Mouse (Mus musculus) neural tube, embryonic 15.5 days (tissue): Measurements from ENCODE around the gene Ube2q1. TPM values are rescaled to one million over a fixed set of nuclear protein-coding genes. Genes with fewer than 3 reads are reported as not detected.

Source experiments
- ATAC-seq: fragments of 200-750 bp; cut with Nextera tagmentation; 2 replicates; pipeline ENCODE4 v1.8.0; 2017; ENCODE audit warnings: mild to moderate bottlenecking, moderate TSS enrichment, moderate library complexity; ENCODE audit not compliant: low FRiP score
- H3K27ac ChIP-seq: fragments of 300-500 bp; sonication (generic); replicated peaks from 2 replicates; pipeline ENCODE4 v1.5.1; 2015; ENCODE audit warnings: mild to moderate bottlenecking, inconsistent platforms
- H3K27me3 ChIP-seq: fragments of 300-500 bp; sonication (generic); replicated peaks from 2 replicates; pipeline ENCODE4 v1.6.1; 2015; ENCODE audit warnings: inconsistent platforms
- H3K36me3 ChIP-seq: fragments of 300-500 bp; sonication (generic); 2 replicates; pipeline ENCODE4 v1.6.1; 2015; ENCODE audit warnings: inconsistent platforms
- H3K4me1 ChIP-seq: fragments of 300-500 bp; sonication (generic); 2 replicates; pipeline ENCODE4 v1.6.1; 2015; ENCODE audit warnings: inconsistent platforms
- H3K4me2 ChIP-seq: fragments of 300-500 bp; sonication (generic); 2 replicates; pipeline ENCODE4 v1.6.1; 2015; ENCODE audit warnings: inconsistent platforms, mild to moderate bottlenecking, moderate library complexity
- H3K4me3 ChIP-seq: fragments of 300-500 bp; sonication (generic); replicated peaks from 2 replicates; pipeline ENCODE4 v1.5.1; 2015; ENCODE audit warnings: mild to moderate bottlenecking, inconsistent platforms
- H3K9ac ChIP-seq: fragments of 300-500 bp; sonication (generic); replicated peaks from 2 replicates; pipeline ENCODE4 v1.6.1; 2015; ENCODE audit warnings: mild to moderate bottlenecking, inconsistent platforms
- H3K9me3 ChIP-seq: fragments of 300-500 bp; sonication (generic); replicated peaks from 2 replicates; pipeline ENCODE4 v1.6.1; 2016; ENCODE audit warnings: inconsistent platforms
- whole genome bisulfite sequencing: fragments of 180-500 bp; shearing (Covaris S2); methylation state at CpG from one replicate; pipeline ENCODE4 v1.1.7; 2015; ENCODE audit warnings: mixed read lengths; 5-methylcytosine and 5-hydroxymethylcytosine counted together
- polyA plus RNA-seq: library from polyadenylated mRNA; unstranded; fragments of >200 nt; fragmentation: Nextera tagmentation; extraction: Ambion mirVana; gene quantifications from 2 replicates; pipeline ENCODE4 v1.2.1, GENCODE M21; 2015

Ube2q1 gene
- polyA plus RNA-seq, 1 experiment from 2014 or later, result 10.8 TPM

GRCm38 (mm10) chr3:89807881-89808280 is 34.5 kb downstream of the Ube2q1 start:
- no peak for ATAC-seq
- no peak overlapping the region for H3K27ac ChIP-seq
- no peak overlapping the region for H3K4me2 ChIP-seq
- H3K4me3 ChIP-seq, result no peak overlapping the region
- H3K36me3 ChIP-seq, result no peaks in the 10 kb centered on the region
- H3K9ac ChIP-seq, result no peak overlapping the region
- H3K4me1 ChIP-seq, result no peaks in the 10 kb centered on the region
- no peaks in the 10 kb centered on the region for H3K27me3 ChIP-seq
- WGBS, result 87% methylated on average over 5 of the region's 5 CpGs
- peaks cover 3% of the 10 kb centered on the region; the same call in 1 of the 2 replicates for H3K9me3 ChIP-seq

DNA sequence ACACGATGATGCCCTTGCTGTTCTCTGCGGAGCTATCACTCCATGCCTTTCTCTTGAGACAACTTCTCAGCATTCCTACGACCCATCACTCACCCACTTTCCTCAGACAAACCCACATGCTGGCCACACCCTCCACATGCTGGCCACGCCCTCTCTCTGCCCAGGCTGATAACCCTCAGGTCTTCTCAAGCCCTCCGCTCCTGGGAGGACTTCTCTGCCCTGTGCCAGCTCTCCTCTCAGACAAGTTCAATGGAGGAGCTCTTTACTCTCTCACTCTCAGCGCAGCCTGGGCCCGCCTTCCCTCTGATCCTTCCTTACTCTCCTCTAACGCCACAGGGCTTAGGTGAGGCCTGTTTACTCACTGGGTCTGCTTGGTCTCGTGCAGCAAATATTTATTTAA is 35.2 kb downstream of the Ube2q1 start:
- Histone ChIP-seq H3K4me3 (no peak overlapping the region), H3K27me3 (no peaks in the 10 kb centered on the region), H3K9me3 (peaks cover 3% of the 10 kb centered on the region; the same call in 1 of the 2 replicates), H3K27ac (no peak overlapping the region), H3K36me3 (no peaks in the 10 kb centered on the region), H3K9ac (no peak overlapping the region), H3K4me1 (no peaks in the 10 kb centered on the region), H3K4me2 (no peak overlapping the region)
- 55% methylated on average over 9 of the region's 9 CpGs for WGBS
- ATAC-seq, result no peak

DNA sequence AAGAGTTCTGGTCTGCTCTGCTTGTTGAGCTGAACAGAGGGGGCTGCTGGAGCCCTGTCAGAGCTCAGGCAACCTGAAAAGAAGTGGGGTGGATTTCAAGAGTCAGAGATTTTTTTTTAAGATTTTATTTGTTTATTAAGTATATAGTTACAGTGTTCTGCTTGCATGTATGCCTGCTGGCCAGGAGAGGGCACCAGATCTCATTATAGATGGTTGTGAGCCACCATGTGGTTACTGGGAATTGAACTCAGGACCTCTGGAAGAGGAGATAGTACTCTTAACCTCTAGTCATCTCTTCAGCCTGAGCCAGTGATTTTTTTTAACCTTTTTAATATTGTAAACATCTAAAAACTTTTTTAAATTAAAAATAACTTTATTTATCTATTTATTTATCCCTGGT is 37.4 kb downstream of the Ube2q1 start:
- no peak overlapping the region for H3K9ac ChIP-seq
- no peak overlapping the region for H3K4me3 ChIP-seq
- H3K9me3 ChIP-seq, result peaks cover 3% of the 10 kb centered on the region; the same call in 1 of the 2 replicates
- no peaks in the 10 kb centered on the region for H3K36me3 ChIP-seq
- H3K27ac ChIP-seq, result no peak overlapping the region
- H3K4me1 ChIP-seq, result no peaks in the 10 kb centered on the region
- no peak for ATAC-seq
- H3K4me2 ChIP-seq, result no peak overlapping the region
- H3K27me3 ChIP-seq, result no peaks in the 10 kb centered on the region

DNA sequence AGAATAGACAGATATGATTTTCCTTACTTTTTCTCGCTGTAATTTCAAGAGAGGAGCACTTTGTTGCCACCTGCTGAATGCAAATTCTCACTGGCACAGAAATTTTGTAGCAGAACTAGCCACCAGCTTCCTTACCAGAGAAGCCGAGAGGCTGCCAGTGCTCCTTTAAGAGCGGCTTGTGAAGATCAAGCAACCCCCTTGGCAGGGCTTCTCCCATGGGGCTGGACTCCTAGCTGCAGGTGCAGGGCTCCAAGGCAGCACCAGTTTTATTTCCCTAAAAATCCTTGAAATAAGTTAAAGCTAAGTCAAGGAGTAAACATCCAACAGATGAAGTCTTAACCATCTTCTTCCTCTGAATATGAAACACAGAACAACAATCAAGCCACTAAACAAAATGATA is 38.8 kb downstream of the Ube2q1 start:
- Histone ChIP-seq H3K9ac (no peak overlapping the region), H3K4me2 (no peak overlapping the region), H3K9me3 (peaks cover 3% of the 10 kb centered on the region; the same call in 1 of the 2 replicates), H3K27me3 (no peaks in the 10 kb centered on the region), H3K4me3 (no peak overlapping the region), H3K27ac (no peak overlapping the region), H3K36me3 (no peaks in the 10 kb centered on the region), H3K4me1 (no peaks in the 10 kb centered on the region)
- WGBS, result 75% methylated on average over 3 of the region's 3 CpGs
- ATAC-seq, result no peak

GRCm38 (mm10) chr3:89814051-89814450 is 40.6 kb downstream of the Ube2q1 start:
- Histone ChIP-seq H3K4me1 (no peaks in the 10 kb centered on the region), H3K27me3 (no peaks in the 10 kb centered on the region), H3K9ac (no peak overlapping the region), H3K4me3 (no peak overlapping the region), H3K36me3 (no peaks in the 10 kb centered on the region), H3K9me3 (peaks cover 3% of the 10 kb centered on the region; the same call in 1 of the 2 replicates), H3K27ac (no peak overlapping the region), H3K4me2 (no peak overlapping the region)
- ATAC-seq, result no peak
- WGBS, result 87% methylated on average over 7 of the region's 7 CpGs

DNA sequence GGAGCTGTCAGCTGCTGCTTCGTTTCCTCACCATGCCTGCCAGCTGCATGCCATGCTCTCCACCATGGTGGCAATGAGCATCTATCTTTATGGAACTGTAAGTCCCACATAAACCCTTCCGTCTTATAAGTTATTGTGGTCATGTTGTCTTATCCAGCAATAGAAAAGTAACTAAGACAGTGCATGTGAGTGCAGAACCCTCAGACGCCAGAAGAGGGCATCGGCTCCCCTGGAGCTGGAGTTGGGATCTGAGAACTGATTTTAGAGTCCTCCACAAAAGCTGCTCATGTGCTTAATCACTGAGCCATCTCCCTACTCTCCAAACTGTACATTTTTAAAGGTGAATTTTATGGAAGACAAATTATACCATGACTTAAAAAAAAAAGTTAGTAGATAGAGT is 43.6 kb downstream of the Ube2q1 start:
- H3K9me3 ChIP-seq, result no peaks in the 10 kb centered on the region
- ATAC-seq, result no peak
- no peak overlapping the region for H3K4me2 ChIP-seq
- H3K4me1 ChIP-seq, result no peaks in the 10 kb centered on the region
- no peaks in the 10 kb centered on the region for H3K36me3 ChIP-seq
- WGBS, result 69% methylated on average over 4 of the region's 4 CpGs
- no peak overlapping the region for H3K4me3 ChIP-seq
- no peaks in the 10 kb centered on the region for H3K27me3 ChIP-seq
- H3K27ac ChIP-seq, result no peak overlapping the region
- H3K9ac ChIP-seq, result no peak overlapping the region

DNA sequence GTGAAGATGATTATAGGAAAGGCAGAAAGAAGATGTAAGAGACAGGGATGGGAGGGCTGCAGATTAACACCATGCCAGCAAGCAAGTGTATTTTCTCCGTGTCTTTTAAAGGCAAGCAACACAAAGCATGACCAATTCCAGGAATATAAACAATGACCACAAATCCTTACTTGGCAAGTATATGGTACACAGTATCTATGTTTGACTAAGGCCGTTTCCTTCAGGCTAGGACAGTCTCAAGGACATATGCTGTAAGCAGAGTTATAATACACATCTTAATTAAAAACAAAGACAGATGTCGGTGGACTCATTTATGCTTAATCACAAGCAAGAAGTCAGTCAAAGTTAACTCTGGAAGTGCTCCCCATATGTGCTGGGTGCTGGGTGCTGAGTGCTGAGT is 45.2 kb downstream of the Ube2q1 start:
- H3K4me3 ChIP-seq, result no peak overlapping the region
- ATAC-seq, result no peak
- H3K9me3 ChIP-seq, result no peaks in the 10 kb centered on the region
- H3K36me3 ChIP-seq, result no peaks in the 10 kb centered on the region
- no peaks in the 10 kb centered on the region for H3K27me3 ChIP-seq
- WGBS, result 81% methylated on average over 3 of the region's 3 CpGs
- H3K9ac ChIP-seq, result no peak overlapping the region
- no peak overlapping the region for H3K4me2 ChIP-seq
- H3K27ac ChIP-seq, result no peak overlapping the region
- no peaks in the 10 kb centered on the region for H3K4me1 ChIP-seq

DNA sequence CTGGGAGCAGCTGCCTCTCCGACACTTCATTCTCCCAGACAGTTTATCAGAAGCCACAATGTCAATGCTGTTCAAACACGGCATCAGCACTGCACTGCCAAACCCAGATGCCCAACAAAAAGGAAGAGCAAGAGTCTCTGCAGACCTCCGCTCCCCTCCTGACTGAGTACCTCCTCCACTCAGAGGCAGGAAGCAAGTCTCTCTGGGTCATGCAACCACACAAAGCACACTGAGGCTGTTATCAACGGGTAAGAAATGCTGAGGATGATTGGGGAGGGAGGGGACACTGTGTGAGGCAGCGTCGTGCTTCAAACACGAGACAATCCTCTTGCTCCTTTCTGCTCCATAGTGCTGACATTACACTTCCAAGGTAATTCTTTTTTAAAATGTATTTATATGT is 46.5 kb downstream of the Ube2q1 start:
- H3K36me3 ChIP-seq, result no peaks in the 10 kb centered on the region
- 79% methylated on average over 7 of the region's 7 CpGs for WGBS

GRCm38 (mm10) chr3:89820311-89821095 is 47.1 kb downstream of the Ube2q1 start:
- H3K27me3 ChIP-seq, result no peaks in the 10 kb centered on the region
- H3K4me3 ChIP-seq, result no peak overlapping the region
- H3K36me3 ChIP-seq, result no peaks in the 10 kb centered on the region
- no peaks in the 10 kb centered on the region for H3K4me1 ChIP-seq
- H3K9ac ChIP-seq, result no peak overlapping the region
- WGBS, result 90% methylated on average over 12 of the region's 12 CpGs
- no peak overlapping the region for H3K4me2 ChIP-seq
- no peak for ATAC-seq
- H3K9me3 ChIP-seq, result no peaks in the 10 kb centered on the region
- H3K27ac ChIP-seq, result no peak overlapping the region

More for the DNA sequence above, 46.5 kb downstream of the Ube2q1 start:
- H3K9me3 ChIP-seq, result no peaks in the 10 kb centered on the region
- no peak overlapping the region for H3K9ac ChIP-seq
- no peak overlapping the region for H3K4me3 ChIP-seq
- H3K4me1 ChIP-seq, result no peaks in the 10 kb centered on the region
- no peak overlapping the region for H3K27ac ChIP-seq
- H3K27me3 ChIP-seq, result no peaks in the 10 kb centered on the region
- H3K4me2 ChIP-seq, result no peak overlapping the region
- no peak for ATAC-seq

- Histone ChIP-seq H3K4me3 (no peak overlapping the region), H3K9ac (no peak overlapping the region), H3K9me3 (no peaks in the 10 kb centered on the region), H3K4me2 (no peak overlapping the region), H3K27ac (no peak overlapping the region), H3K4me1 (no peaks in the 10 kb centered on the region), H3K36me3 (no peaks in the 10 kb centered on the region), H3K27me3 (no peaks in the 10 kb centered on the region)
- no peak for ATAC-seq
- 88% methylated on average over 11 of the region's 11 CpGs for WGBS
Measured at GRCm38 (mm10) chr3:89821096-89821513, 47.7 kb downstream of the Ube2q1 start.

- Histone ChIP-seq H3K27ac (no peak overlapping the region), H3K4me1 (no peaks in the 10 kb centered on the region), H3K4me3 (no peak overlapping the region), H3K27me3 (no peaks in the 10 kb centered on the region), H3K9me3 (no peaks in the 10 kb centered on the region), H3K36me3 (no peaks in the 10 kb centered on the region), H3K4me2 (no peak overlapping the region), H3K9ac (no peak overlapping the region)
- 75% methylated on average over 10 of the region's 10 CpGs for WGBS
- ATAC-seq, result no peak
Measured at GRCm38 (mm10) chr3:89821548-89822480, 48.4 kb downstream of the Ube2q1 start.

DNA sequence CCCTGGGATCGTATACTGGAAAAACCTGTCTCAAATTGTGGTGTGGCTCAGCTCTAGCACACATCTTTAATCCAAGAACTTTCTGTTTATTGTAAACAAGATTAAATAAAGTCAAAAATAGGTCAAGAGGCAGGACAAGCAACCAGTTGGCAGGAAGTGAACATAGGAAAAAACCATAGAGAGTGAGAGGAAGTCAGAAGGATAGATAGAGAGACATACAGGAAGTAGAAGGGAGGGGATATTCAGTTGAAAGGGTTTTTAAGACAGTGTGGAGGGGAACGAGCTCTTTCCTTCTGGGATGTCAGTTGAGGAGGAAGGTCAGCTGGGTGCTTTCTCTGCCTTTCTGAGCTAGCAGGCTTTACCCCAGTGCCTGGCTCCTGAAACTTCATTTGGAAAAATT is 50.2 kb downstream of the Ube2q1 start:
- Histone ChIP-seq H3K9ac (no peak overlapping the region), H3K27ac (no peak overlapping the region), H3K27me3 (peaks cover 2% of the 10 kb centered on the region), H3K9me3 (no peaks in the 10 kb centered on the region), H3K4me2 (no peak overlapping the region), H3K36me3 (no peaks in the 10 kb centered on the region), H3K4me1 (no peaks in the 10 kb centered on the region), H3K4me3 (no peak overlapping the region)
- no peak for ATAC-seq
- WGBS, result 69% methylated on average over 2 of the region's 2 CpGs
